Mouse (Mus musculus) intestine, embryonic 15.5 days (tissue): ENCODE measurements around the gene Rfc4. TPM values are rescaled to one million over a fixed set of nuclear protein-coding genes. Genes with fewer than 3 reads are reported as not detected.

Experiments used
- ATAC-seq: fragments of 200-750 bp; cut with Nextera tagmentation; 2 replicates; pipeline ENCODE4 v1.8.0; 2017; ENCODE audit warnings: moderate TSS enrichment, moderate library complexity
- H3K27ac ChIP-seq: fragments of 300-500 bp; sonication (generic); 2 replicates; pipeline ENCODE4 v1.5.1; 2015; ENCODE audit warnings: mild to moderate bottlenecking, inconsistent platforms
- H3K27me3 ChIP-seq: fragments of 300-500 bp; sonication (generic); replicated peaks from 2 replicates; pipeline ENCODE4 v1.6.1; 2015; ENCODE audit warnings: inconsistent platforms
- H3K36me3 ChIP-seq: fragments of 300-500 bp; sonication (generic); 2 replicates; pipeline ENCODE4 v1.6.1; 2015; ENCODE audit warnings: inconsistent platforms
- H3K4me1 ChIP-seq: fragments of 300-500 bp; sonication (generic); replicated peaks from 2 replicates; pipeline ENCODE4 v1.6.1; 2015; ENCODE audit warnings: inconsistent platforms
- H3K4me2 ChIP-seq: fragments of 300-500 bp; sonication (generic); replicated peaks from 2 replicates; pipeline ENCODE4 v1.6.1; 2015; ENCODE audit warnings: mild to moderate bottlenecking, inconsistent platforms
- H3K4me3 ChIP-seq: fragments of 300-500 bp; sonication (generic); replicated peaks from 2 replicates; pipeline ENCODE4 v1.5.1; 2015; ENCODE audit warnings: inconsistent platforms
- H3K9ac ChIP-seq: fragments of 300-500 bp; sonication (generic); 2 replicates; pipeline ENCODE4 v1.6.1; 2015; ENCODE audit warnings: inconsistent platforms
- H3K9me3 ChIP-seq: fragments of 300-500 bp; sonication (generic); 2 replicates; pipeline ENCODE4 v1.6.1; 2016; ENCODE audit warnings: inconsistent platforms
- WGBS: fragments of 180-500 bp; shearing (Covaris S2); methylation state at CpG from one replicate; pipeline ENCODE4 v1.1.7; 2015; 5-methylcytosine and 5-hydroxymethylcytosine counted together
- polyA plus RNA-seq: library from polyadenylated mRNA; unstranded; fragments of >200 nt; fragmentation: Nextera tagmentation; extraction: Ambion mirVana; gene quantifications from 2 replicates; pipeline ENCODE4 v1.2.1, GENCODE M21; 2015

Gene Rfc4
- polyA plus RNA-seq, 1 experiment from 2014 or later = 130 TPM

- Histone ChIP-seq H3K36me3 (peaks cover 6% of the 10 kb centered on the region; the same call in 1 of the 2 replicates), H3K27ac (peak overlapping the region; percentile 99)
- peak; percentile 34 for ATAC-seq
Measured at GRCm38 (mm10) chr16:23127311-23127672, 245 bp downstream of the Rfc4 start.

DNA sequence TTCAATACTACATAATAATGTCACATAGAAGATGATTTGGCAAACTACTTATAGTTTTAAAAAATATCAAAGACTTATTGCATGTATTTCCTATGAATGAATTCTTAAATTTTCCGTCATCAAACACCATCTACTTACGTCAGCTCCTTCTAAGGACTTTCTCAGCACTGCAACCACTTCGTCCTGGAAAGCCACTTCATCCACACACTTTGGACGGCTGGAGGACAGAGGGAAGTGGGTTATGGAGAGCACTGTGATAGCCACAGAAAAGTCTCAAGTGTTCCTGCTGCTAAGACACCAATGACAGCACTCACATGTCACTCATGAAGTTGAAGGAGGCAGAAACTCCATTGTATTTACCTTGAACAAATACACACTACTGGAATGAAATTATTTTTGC, 3.1 kb downstream of the Rfc4 start:
- Histone ChIP-seq H3K27me3 (no peaks in the 10 kb centered on the region), H3K9me3 (no peaks in the 10 kb centered on the region), H3K4me1 (peaks cover 4% of the 10 kb centered on the region; the same call in 1 of the 2 replicates), H3K9ac (no peak overlapping the region), H3K36me3 (peaks cover 12% of the 10 kb centered on the region), H3K4me2 (no peak overlapping the region), H3K27ac (no peak overlapping the region), H3K4me3 (no peak overlapping the region)
- no peak for ATAC-seq
- 89% methylated on average over 4 of the region's 4 CpGs for WGBS

More at GRCm38 (mm10) chr16:23127311-23127672, 245 bp downstream of the Rfc4 start:
- Histone ChIP-seq H3K27me3 (no peaks in the 10 kb centered on the region), H3K9ac (peak overlapping the region; percentile 94), H3K4me3 (peak overlapping the region; percentile 86), H3K9me3 (no peaks in the 10 kb centered on the region), H3K4me2 (peak overlapping the region; percentile 71), H3K4me1 (peaks cover 4% of the 10 kb centered on the region; the same call in 1 of the 2 replicates)
- 0% methylated on average over 4 of the region's 4 CpGs for WGBS

DNA sequence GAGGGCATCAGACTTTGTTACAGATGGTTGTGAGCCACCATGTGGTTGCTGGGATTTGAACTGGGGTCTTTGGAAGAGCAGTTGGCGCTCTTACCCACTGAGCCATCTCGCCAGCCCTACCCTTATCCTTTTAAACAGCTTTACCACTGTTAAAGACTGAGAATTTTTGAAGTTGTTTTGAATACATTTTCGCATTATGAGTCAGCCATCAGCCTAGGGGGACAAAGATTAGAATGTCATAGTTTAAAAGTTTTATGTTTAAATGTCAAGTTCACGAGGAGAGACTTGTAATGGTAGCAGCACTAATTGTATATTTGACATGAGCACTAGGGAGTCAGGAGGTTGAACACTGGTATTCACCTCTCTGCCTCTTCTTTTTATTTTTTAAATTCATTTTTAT, 4.4 kb downstream of the Rfc4 start:
- Histone ChIP-seq H3K27me3 (no peaks in the 10 kb centered on the region), H3K4me1 (no peaks in the 10 kb centered on the region; the same call in 1 of the 2 replicates), H3K4me3 (no peak overlapping the region), H3K4me2 (no peak overlapping the region), H3K9me3 (no peaks in the 10 kb centered on the region), H3K36me3 (peaks cover 12% of the 10 kb centered on the region), H3K9ac (no peak overlapping the region), H3K27ac (no peak overlapping the region)
- 91% methylated on average over 4 of the region's 4 CpGs for WGBS
- no peak for ATAC-seq

DNA sequence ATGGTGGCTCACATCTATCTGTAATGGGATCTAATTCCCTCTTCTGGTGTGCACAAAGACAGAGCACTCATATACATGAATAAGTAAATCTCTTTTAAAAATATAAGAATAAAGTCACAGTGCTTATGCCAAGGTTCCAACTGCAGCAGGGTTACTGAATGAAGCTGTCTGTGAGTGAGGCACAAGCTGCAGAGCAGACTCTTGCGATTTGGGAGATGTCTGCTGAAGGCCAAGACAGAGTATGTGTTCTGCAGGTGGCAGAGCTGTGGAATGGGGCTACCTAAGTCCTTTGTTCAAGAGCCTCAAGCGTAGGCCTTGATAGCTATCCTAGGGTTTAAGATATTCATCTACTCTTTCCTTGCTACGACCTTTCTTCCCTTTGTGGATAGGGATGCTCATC, 5.1 kb downstream of the Rfc4 start:
- no peak overlapping the region for H3K4me2 ChIP-seq

DNA sequence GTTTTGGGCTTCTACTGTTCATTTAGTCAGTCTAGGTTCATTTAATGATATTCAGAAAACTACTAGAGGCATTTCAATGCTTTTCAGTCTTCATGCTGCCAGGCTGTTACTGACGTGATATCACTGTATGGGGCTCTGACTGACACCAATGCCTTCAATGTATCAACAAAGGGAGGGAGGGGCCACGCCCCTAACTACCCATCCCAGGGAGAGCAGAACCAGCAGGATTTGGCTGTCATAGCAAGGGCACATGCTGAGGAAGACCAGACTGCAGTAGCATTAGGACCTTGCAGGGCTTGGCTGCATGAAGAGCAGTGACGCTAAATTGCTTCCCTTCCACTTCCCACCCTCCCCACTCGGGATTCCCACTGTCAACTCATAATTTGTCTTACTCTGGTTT, 10.4 kb downstream of the Rfc4 start:
- Histone ChIP-seq H3K4me3 (no peak overlapping the region), H3K4me2 (no peak overlapping the region), H3K27ac (no peak overlapping the region), H3K36me3 (peaks cover 15% of the 10 kb centered on the region), H3K4me1 (no peaks in the 10 kb centered on the region), H3K9me3 (no peaks in the 10 kb centered on the region), H3K27me3 (no peaks in the 10 kb centered on the region), H3K9ac (no peak overlapping the region)
- no peak for ATAC-seq
- WGBS = 49% methylated on average over 4 of the region's 4 CpGs

More for the DNA sequence above, 5.1 kb downstream of the Rfc4 start:
- Histone ChIP-seq H3K9me3 (no peaks in the 10 kb centered on the region), H3K27ac (no peak overlapping the region), H3K4me1 (no peaks in the 10 kb centered on the region; the same call in 1 of the 2 replicates), H3K36me3 (peaks cover 12% of the 10 kb centered on the region), H3K27me3 (no peaks in the 10 kb centered on the region), H3K4me3 (no peak overlapping the region), H3K9ac (no peak overlapping the region)
- ATAC-seq = no peak
- WGBS = 92% methylated on average over 3 of the region's 3 CpGs

DNA sequence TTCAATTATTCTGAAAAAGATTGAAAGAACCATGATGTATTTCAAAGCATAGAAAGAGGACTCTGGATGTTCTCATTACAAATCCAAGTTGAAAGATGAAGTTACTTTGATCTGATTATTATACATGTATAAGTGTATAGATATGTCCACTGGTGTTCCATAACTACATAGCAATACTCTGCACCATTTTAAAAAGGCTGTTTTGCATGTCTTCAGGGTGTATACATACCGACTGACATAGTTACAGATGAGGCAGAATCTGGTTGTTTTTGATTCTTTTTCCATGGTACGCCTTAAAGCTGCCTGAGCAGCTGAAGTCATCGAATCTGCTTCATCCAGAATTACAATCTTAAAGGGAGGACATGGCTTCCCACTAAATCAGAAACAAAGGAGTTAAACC, 12.1 kb downstream of the Rfc4 start:
- no peak overlapping the region for H3K4me2 ChIP-seq
- H3K4me3 ChIP-seq = no peak overlapping the region
- H3K27ac ChIP-seq = no peak overlapping the region
- no peaks in the 10 kb centered on the region for H3K27me3 ChIP-seq
- H3K9me3 ChIP-seq = no peaks in the 10 kb centered on the region
- peaks cover 19% of the 10 kb centered on the region for H3K36me3 ChIP-seq
- H3K4me1 ChIP-seq = peaks cover 5% of the 10 kb centered on the region; the same call in 1 of the 2 replicates
- 72% methylated on average over 3 of the region's 3 CpGs for WGBS
- no peak for ATAC-seq
- H3K9ac ChIP-seq = no peak overlapping the region

GRCm38 (mm10) chr16:23114339-23115171, 13.0 kb downstream of the Rfc4 start:
- no peaks in the 10 kb centered on the region for H3K27me3 ChIP-seq
- peaks cover 6% of the 10 kb centered on the region; the same call in 1 of the 2 replicates for H3K4me1 ChIP-seq
- H3K4me2 ChIP-seq = no peak overlapping the region
- no peak overlapping the region for H3K27ac ChIP-seq
- no peaks in the 10 kb centered on the region for H3K9me3 ChIP-seq
- peaks cover 17% of the 10 kb centered on the region for H3K36me3 ChIP-seq
- no peak overlapping the region for H3K4me3 ChIP-seq
- whole genome bisulfite sequencing = 60% methylated on average over 5 of the region's 5 CpGs
- peak; percentile 31; the same call in 1 of the 2 replicates for ATAC-seq
- no peak overlapping the region for H3K9ac ChIP-seq

DNA sequence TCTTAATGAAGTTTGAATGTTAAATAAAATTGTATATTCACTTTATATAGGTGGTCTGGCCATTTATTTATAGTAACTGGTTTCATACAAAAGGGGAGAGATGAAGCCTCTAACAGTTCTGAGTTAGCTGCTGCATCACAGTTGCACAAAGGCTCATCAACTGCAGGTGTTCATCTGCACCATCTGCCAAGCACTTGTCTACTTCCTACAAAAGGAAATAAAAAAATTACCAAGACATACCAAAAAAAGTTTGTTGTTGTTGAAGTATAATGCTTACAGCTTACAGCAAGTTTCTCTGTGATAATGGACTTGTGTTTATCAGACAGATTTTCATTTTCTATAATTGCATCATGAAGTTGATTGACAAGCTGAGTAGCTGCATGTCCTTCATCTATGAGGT, 13.6 kb downstream of the Rfc4 start:
- Histone ChIP-seq H3K36me3 (peaks cover 20% of the 10 kb centered on the region), H3K9me3 (no peaks in the 10 kb centered on the region), H3K4me2 (no peak overlapping the region)

GRCm38 (mm10) chr16:23112861-23113435, 14.6 kb downstream of the Rfc4 start:
- peaks cover 8% of the 10 kb centered on the region; the same call in 1 of the 2 replicates for H3K4me1 ChIP-seq
- ATAC-seq = no peak
- no peak overlapping the region for H3K27ac ChIP-seq
- WGBS = 51% methylated on average over 9 of the region's 9 CpGs
- no peak overlapping the region for H3K9ac ChIP-seq
- no peaks in the 10 kb centered on the region for H3K9me3 ChIP-seq
- no peak overlapping the region for H3K4me2 ChIP-seq
- no peaks in the 10 kb centered on the region for H3K27me3 ChIP-seq
- no peak overlapping the region for H3K4me3 ChIP-seq
- peaks cover 22% of the 10 kb centered on the region for H3K36me3 ChIP-seq

More for the DNA sequence above, 13.6 kb downstream of the Rfc4 start:
- ATAC-seq = peak; percentile 31; the same call in 1 of the 2 replicates
- H3K4me3 ChIP-seq = no peak overlapping the region
- H3K9ac ChIP-seq = no peak overlapping the region
- no peak overlapping the region for H3K27ac ChIP-seq
- peaks cover 8% of the 10 kb centered on the region; the same call in 1 of the 2 replicates for H3K4me1 ChIP-seq
- no peaks in the 10 kb centered on the region for H3K27me3 ChIP-seq

GRCm38 (mm10) chr16:23112348-23112747, 15.2 kb downstream of the Rfc4 start:
- Histone ChIP-seq H3K9ac (no peak overlapping the region), H3K4me2 (0 out of 2 replicates have a peak overlapping the region, but pooled peaks have one; percentile 31), H3K4me1 (peaks cover 8% of the 10 kb centered on the region; the same call in 1 of the 2 replicates), H3K36me3 (peaks cover 22% of the 10 kb centered on the region), H3K27ac (no peak overlapping the region), H3K4me3 (no peak overlapping the region), H3K9me3 (no peaks in the 10 kb centered on the region), H3K27me3 (no peaks in the 10 kb centered on the region)
- WGBS = 73% methylated on average over 12 of the region's 12 CpGs
- no peak for ATAC-seq

DNA sequence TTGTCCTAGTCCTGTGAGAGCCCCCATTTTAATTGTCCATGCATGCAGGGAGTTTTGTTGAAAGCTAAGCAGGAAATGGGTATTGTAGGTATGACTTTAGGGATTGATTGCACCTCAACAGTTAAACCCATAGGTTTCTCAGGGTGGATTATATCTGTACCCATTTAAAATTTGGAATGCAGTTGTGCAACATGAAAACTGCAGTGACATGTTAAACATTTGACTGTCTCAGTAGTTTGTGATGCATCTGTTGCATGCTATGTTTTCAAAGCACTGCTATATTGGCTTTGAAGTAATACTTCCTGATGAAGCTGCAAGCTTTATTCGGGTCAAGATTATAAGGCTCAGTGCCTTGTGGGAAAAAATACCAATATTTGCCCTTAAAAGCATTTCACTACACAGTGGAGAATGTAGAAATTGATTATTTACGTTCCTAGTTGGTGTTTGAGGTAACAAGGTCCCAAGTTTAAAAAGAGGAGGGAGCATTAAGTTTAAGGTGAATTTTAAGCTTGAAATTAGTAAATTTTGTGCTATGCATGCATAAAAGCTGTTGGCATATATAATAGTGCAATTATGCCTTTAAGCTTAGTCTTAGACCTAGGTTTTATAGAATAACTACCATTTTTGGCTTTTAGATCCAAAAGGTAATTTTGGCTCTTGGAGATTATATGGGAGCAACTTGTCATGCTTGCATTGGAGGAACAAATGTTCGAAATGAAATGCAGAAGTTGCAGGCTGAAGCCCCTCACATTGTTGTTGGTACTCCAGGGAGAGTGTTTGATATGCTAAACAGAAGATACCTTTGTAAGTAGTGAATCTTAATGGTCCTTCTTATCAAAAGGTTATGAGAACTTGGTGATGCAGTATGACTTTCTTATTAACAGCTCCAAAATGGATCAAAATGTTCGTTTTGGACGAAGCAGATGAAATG, 17.9 kb downstream of the Rfc4 start:
- no peak for ATAC-seq
- peak overlapping the region; percentile 67 for H3K4me2 ChIP-seq
- peak overlapping the region; percentile 32; the same call in 1 of the 2 replicates for H3K27ac ChIP-seq
- no peaks in the 10 kb centered on the region for H3K9me3 ChIP-seq
- H3K9ac ChIP-seq = peak overlapping the region; percentile 99
- H3K27me3 ChIP-seq = no peaks in the 10 kb centered on the region
- H3K36me3 ChIP-seq = peaks cover 22% of the 10 kb centered on the region
- peaks cover 8% of the 10 kb centered on the region; the same call in 1 of the 2 replicates for H3K4me1 ChIP-seq
- 40% methylated on average over 5 of the region's 5 CpGs for WGBS
- H3K4me3 ChIP-seq = peak overlapping the region; percentile 87
